Mouse (Mus musculus): ENCODE results near the gene Gjc3. TPM values are rescaled to one million over a fixed set of nuclear protein-coding genes. Genes with fewer than 3 reads are reported as not detected.

Gjc3 gene
- polyA plus RNA-seq, 1 experiment from 2014 or later = 0.67 TPM

Other genes starting within 250 kb of the Gjc3 start
- 1.9 and 3.5 TPM in 2 replicates for gene Nyap1, start 221.5 kb downstream of the Gjc3 start, polyA plus RNA-seq (2015; fragmentation: Nextera tagmentation; extraction: Ambion mirVana)
- gene Tsc22d4, start 217.4 kb downstream of the Gjc3 start, polyA plus RNA-seq (2015; fragmentation: Nextera tagmentation; extraction: Ambion mirVana) = 169 and 197 TPM in 2 replicates
- gene Ppp1r35, start 184.2 kb downstream of the Gjc3 start, polyA plus RNA-seq (2015; fragmentation: Nextera tagmentation; extraction: Ambion mirVana) = 22.2 and 27.8 TPM in 2 replicates
- 8.7 and 9.2 TPM in 2 replicates for gene Mepce, start 175.4 kb downstream of the Gjc3 start, polyA plus RNA-seq (2015; fragmentation: Nextera tagmentation; extraction: Ambion mirVana)
- 19.7 and 24.4 TPM in 2 replicates for gene Zcwpw1, start 175.3 kb downstream of the Gjc3 start, polyA plus RNA-seq (2015; fragmentation: Nextera tagmentation; extraction: Ambion mirVana)
- 0.58 and 1.2 TPM in 2 replicates for gene Pilra, start 126.8 kb downstream of the Gjc3 start, polyA plus RNA-seq (2015; fragmentation: Nextera tagmentation; extraction: Ambion mirVana)
- gene Pilrb1, start 105.0 kb downstream of the Gjc3 start, polyA plus RNA-seq (2015; fragmentation: Nextera tagmentation; extraction: Ambion mirVana) = 0.29 and 0.40 TPM in 2 replicates
- gene Pilrb2, start 91.3 kb downstream of the Gjc3 start, polyA plus RNA-seq (2015; fragmentation: Nextera tagmentation; extraction: Ambion mirVana) = 0.22 and 1.2 TPM in 2 replicates
- 0.15 and 0.19 TPM in 2 replicates for gene Cyp3a13, start 41.5 kb downstream of the Gjc3 start, polyA plus RNA-seq (2015; fragmentation: Nextera tagmentation; extraction: Ambion mirVana)
- not detected in 2 replicates for gene Azgp1, start 18.4 kb upstream of the Gjc3 start, polyA plus RNA-seq (2015; fragmentation: Nextera tagmentation; extraction: Ambion mirVana)
- gene Smok3a, start 58.2 kb upstream of the Gjc3 start, polyA plus RNA-seq (2015; fragmentation: Nextera tagmentation; extraction: Ambion mirVana) = not detected in 2 replicates
- gene Smok3b, start 58.3 kb upstream of the Gjc3 start, polyA plus RNA-seq (2015; fragmentation: Nextera tagmentation; extraction: Ambion mirVana) = not detected in 2 replicates
- not detected in 2 replicates for gene Smok3c, start 90.1 kb upstream of the Gjc3 start, polyA plus RNA-seq (2015; fragmentation: Nextera tagmentation; extraction: Ambion mirVana)
- gene Zkscan1, start 122.0 kb upstream of the Gjc3 start, polyA plus RNA-seq (2015; fragmentation: Nextera tagmentation; extraction: Ambion mirVana) = 15.6 and 17.0 TPM in 2 replicates
- 52.8 and 56.5 TPM in 2 replicates for gene Zscan21, start 153.8 kb upstream of the Gjc3 start, polyA plus RNA-seq (2015; fragmentation: Nextera tagmentation; extraction: Ambion mirVana)
- gene Zfp113, start 192.6 kb upstream of the Gjc3 start, polyA plus RNA-seq (2015; fragmentation: Nextera tagmentation; extraction: Ambion mirVana) = 15.9 and 18.5 TPM in 2 replicates
- gene Cops6, start 198.0 kb upstream of the Gjc3 start, polyA plus RNA-seq (2015; fragmentation: Nextera tagmentation; extraction: Ambion mirVana) = 299 and 325 TPM in 2 replicates
- 22.8 and 24.3 TPM in 2 replicates for gene Ap4m1, start 208.9 kb upstream of the Gjc3 start, polyA plus RNA-seq (2015; fragmentation: Nextera tagmentation; extraction: Ambion mirVana)
- gene Mcm7, start 209.3 kb upstream of the Gjc3 start, polyA plus RNA-seq (2015; fragmentation: Nextera tagmentation; extraction: Ambion mirVana) = 139 and 143 TPM in 2 replicates
- 73.8 and 74.8 TPM in 2 replicates for gene Taf6, start 224.4 kb upstream of the Gjc3 start, polyA plus RNA-seq (2015; fragmentation: Nextera tagmentation; extraction: Ambion mirVana)
- gene Cnpy4, start 224.4 kb upstream of the Gjc3 start, polyA plus RNA-seq (2015; fragmentation: Nextera tagmentation; extraction: Ambion mirVana) = 69.4 and 69.7 TPM in 2 replicates
- 8.4 and 9.2 TPM in 2 replicates for gene Mblac1, start 231.2 kb upstream of the Gjc3 start, polyA plus RNA-seq (2015; fragmentation: Nextera tagmentation; extraction: Ambion mirVana)